In the genomic region with DNA sequence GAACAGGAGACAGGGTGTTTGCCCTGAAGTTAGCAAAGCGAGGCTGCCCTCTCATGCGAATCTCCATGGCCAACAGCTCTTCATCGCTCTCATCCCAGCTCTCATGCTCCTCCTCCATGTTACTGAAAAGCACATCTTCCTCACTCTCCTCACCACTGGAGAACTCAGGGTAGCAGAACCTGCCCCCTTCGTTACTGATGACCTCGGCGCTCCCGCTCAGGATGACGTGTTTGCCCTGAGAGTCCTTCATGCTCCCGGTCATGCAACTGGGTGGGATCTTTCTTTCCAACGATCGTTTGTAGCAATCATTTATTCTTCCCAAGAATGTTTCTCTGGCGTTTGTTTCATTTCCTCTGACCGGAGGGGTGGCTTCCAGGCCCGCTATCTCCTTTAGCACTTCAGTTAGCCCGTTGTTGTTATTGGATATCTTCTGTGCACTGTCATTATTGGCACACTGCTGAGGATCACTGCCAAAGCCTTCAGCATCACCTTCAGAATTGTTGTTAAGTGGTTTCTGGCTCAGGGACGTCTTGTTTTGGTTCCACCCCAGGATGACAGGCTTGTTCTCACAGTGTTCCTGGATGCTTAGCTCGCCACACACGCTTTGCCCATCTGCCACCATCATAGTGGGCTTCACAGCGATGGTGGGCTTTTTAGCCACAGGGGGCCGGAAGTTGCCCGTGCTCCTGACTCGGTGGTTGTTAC, we compare ENCODE assay signal across 9 mouse cellular contexts.
DNase-seq lines count a peak whose midpoint lies in the region; ATAC-seq lines count a peak whose summit lies in the region.
"Had no signal": no experiment of that assay in that cellular context is flagged by ENCODE, and none has a peak within 500 bp of the region (broad histone marks: within the 10 kb centered on the region; RNA-seq: fewer than 3 reads in every experiment).

No protein-coding gene starts in this region.

- DNase-seq in kidney, postnatal 14 days, result peak; percentile 15
- DNase-seq in heart, adult 11 months, result peak; percentile 98
- peak; percentile 17 to 35 for DNase-seq in layer of hippocampus, postnatal 10 days (ENCODE audit: low spot score in 2 of 2)
- DNase-seq in spleen, adult 12 weeks (ENCODE audit: low spot score), result no peak
- DNase-seq in frontal cortex, adult 2 months (ENCODE audit: extremely low spot score in 1 of 2, low spot score in 1 of 2), result no peak

- H3K27me3 ChIP-seq in kidney, embryonic 15.5 days, result no peaks in the 10 kb centered on the region
- H3K27me3 ChIP-seq: neural tube, embryonic 12.5 days had no signal

- H3K27ac ChIP-seq in kidney, embryonic 15.5 days, result no peak overlapping the region
- H3K27ac ChIP-seq in brown adipose tissue, adult 24 weeks (replicated peaks; ENCODE audit: low read depth, low read length), result 0 out of 2 replicates have a peak overlapping the region, but pooled peaks have one; percentile 20
- H3K27ac ChIP-seq: neural tube, embryonic 12.5 days had no signal

- 0 out of 2 replicates have a peak, but pooled peaks cover 2% of the 10 kb centered on the region for H3K4me1 ChIP-seq in kidney, embryonic 15.5 days
- 0 out of 2 replicates have a peak, but pooled peaks cover 4% of the 10 kb centered on the region for H3K4me1 ChIP-seq in brown adipose tissue, adult 24 weeks (ENCODE audit: control insufficient read depth, insufficient read depth, insufficient read length, low read length)
- H3K4me1 ChIP-seq: neural tube, embryonic 12.5 days had no signal

- 74% methylated on average over 22 of the region's 22 CpGs for WGBS in kidney, embryonic 15.5 days

- ATAC-seq in kidney, embryonic 15.5 days (replicated peaks; ENCODE audit: low FRiP score), result no peak
- ATAC-seq: intestine, postnatal 0 days had no signal

- H3K4me3 ChIP-seq in kidney, embryonic 15.5 days (replicated peaks), result no peak overlapping the region
- no peak overlapping the region for H3K4me3 ChIP-seq in brown adipose tissue, adult 24 weeks (ENCODE audit: insufficient read depth, low read depth, low read length)
- H3K4me3 ChIP-seq: neural tube, embryonic 12.5 days had no signal

- peaks cover 5% of the 10 kb centered on the region for H3K9me3 ChIP-seq in kidney, embryonic 15.5 days (replicated peaks)

- H3K4me2 ChIP-seq in kidney, embryonic 15.5 days, result no peak overlapping the region
- H3K4me2 ChIP-seq: neural tube, embryonic 12.5 days had no signal

- H3K9ac ChIP-seq in kidney, embryonic 15.5 days, result no peak overlapping the region
- H3K9ac ChIP-seq: neural tube, embryonic 12.5 days had no signal

- H3K36me3 ChIP-seq in kidney, embryonic 15.5 days, result peaks cover 32% of the 10 kb centered on the region

Comparison
In these comparisons a context has a peak if more than half of its experiments do, and no peak if none do; other contexts are left out.
1. DNase-seq: peak in kidney, postnatal 14 days (single experiment), heart, adult 11 months (single experiment) and layer of hippocampus, postnatal 10 days (2 of 2); none in spleen, adult 12 weeks (single experiment) and frontal cortex, adult 2 months (0 of 2).